Mouse (Mus musculus): Measurements from ENCODE around the gene Fnbp1.

GRCm38 (mm10) chr2:31111685-31112084, 30.1 kb downstream of the Fnbp1 start:
- no peak for TF ChIP-seq POLR2A (IDR thresholded peaks at IDR 0.05; ENCODE audit: low read depth, low read length)
- no peak for TF ChIP-seq CTCF (conservative IDR thresholded peaks at IDR 0.05; ENCODE audit: insufficient read depth, insufficient read length, low read depth, low read length)
